Mouse (Mus musculus) ES-Bruce4 (cell line): ENCODE results near the gene Ppp1r9b.

Experiments
- CTCF ChIP-seq: IDR thresholded peaks from one replicate; pipeline ENCODE4 v1.8.1; 2011; ENCODE audit warnings: low read depth, low read length
- EP300 ChIP-seq: IDR thresholded peaks from 2 replicates; pipeline ENCODE4 v1.6.1; 2011; ENCODE audit warnings: low read depth, low read length; ENCODE audit not compliant: insufficient read depth
- POLR2A ChIP-seq: IDR thresholded peaks from one replicate; pipeline ENCODE4 v1.8.1; 2011; ENCODE audit warnings: low read length; ENCODE audit not compliant: insufficient read depth

GRCm38 (mm10) chr11:95004937-95005198 lies 14.0 kb downstream of the Ppp1r9b start:
- TF ChIP-seq POLR2A: no peak
- TF ChIP-seq CTCF: no peak
- TF ChIP-seq EP300: no peak
